Mouse (Mus musculus) ovary, postnatal 36 days (tissue): ENCODE measurements around the gene Scrn3.
A peak's percentile ranks its signal among the peaks of the same experiment; 100 is the strongest.

Source experiments
- DNase-seq: peaks from one replicate; pipeline ENCODE4 v3.0.0; 2022; ENCODE audit warnings: low spot score, mixed read lengths

Scrn3 gene

GRCm38 (mm10) chr2:73275261-73276040 lies 37.0 kb upstream of the Scrn3 start:
- no peak for DNase-seq

GRCm38 (mm10) chr2:73276141-73276571 lies 36.2 kb upstream of the Scrn3 start:
- no peak for DNase-seq

- no peak for DNase-seq
These were observed 35.2 kb upstream of the Scrn3 start for GRCm38 (mm10) chr2:73277021-73277708.

GRCm38 (mm10) chr2:73277709-73278075 lies 34.7 kb upstream of the Scrn3 start:
- no peak for DNase-seq

DNA sequence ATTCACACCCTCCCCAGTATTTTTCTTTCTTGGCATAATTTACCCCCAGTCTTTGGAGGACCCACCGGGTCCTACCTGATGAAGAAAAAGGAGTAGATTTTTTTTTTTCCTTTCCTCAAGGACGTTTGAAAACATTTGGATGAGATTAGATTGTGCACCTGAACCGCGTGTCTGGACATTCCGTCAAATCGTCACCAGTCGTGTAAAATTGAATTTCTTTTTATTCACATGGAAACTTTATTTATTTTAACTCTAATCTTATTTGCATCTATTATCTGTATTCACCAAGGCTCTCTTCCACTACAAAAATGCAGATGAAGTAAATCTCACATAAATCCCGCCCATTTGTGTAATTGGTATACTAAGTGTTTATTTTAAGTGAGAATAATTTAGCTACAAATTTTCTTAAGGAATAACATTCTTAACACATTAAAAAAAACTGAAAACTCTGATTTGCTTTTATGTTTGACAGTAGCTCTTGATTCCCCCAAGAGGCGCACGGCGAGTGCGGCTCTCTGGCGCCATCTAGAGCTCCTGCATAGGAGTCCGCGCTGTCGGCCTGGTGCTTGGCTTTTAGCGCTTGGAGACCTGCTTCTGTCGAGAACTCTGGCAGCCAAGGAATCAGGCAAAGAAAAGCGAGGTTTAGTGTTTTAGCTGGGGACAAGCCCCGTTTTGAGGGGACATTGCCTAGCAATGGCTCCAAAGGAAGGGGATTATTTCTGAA lies 34.1 kb upstream of the Scrn3 start:
- peak; percentile 86 for DNase-seq

GRCm38 (mm10) chr2:73278869-73279268 lies 33.5 kb upstream of the Scrn3 start:
- DNase-seq: no peak

DNA sequence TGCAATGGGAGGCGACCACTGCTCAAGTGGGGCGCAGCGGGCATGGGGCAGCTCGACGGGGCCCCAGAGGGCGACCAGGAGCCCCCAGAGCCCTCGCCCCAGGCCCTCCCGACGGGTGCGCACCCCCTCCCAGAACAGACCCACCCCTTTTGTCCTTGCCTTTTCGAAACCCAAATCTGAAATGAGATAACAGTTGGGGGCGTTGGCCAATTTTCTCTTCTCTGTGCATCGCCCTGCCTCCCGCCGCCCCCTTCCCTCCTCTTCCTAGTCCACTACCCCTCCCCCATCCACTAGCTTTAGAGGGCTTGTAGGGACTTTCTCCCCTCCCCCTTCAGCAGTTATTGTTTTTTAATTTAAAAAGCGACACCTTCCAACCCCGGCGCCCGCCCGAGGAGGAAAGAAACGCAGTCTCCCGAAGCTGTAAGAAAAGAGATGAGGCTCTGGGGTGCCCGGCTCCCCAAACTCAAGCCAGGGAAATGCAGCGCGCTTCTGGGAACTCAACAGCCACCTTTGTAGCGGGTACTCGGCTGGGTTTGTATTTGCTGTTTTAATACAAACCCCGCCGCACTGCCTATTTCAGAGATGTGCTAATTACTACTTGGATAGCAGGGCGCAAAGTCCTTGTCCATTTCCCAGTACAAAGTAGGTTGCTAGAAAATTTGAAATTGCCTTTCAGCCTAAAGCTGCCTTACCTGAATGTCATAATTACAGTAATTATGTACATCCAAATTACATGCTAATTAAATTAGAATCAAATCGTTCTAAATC lies 32.9 kb upstream of the Scrn3 start:
- DNase-seq: no peak

- DNase-seq: no peak
These were observed 31.9 kb upstream of the Scrn3 start for GRCm38 (mm10) chr2:73280356-73281047.

DNA sequence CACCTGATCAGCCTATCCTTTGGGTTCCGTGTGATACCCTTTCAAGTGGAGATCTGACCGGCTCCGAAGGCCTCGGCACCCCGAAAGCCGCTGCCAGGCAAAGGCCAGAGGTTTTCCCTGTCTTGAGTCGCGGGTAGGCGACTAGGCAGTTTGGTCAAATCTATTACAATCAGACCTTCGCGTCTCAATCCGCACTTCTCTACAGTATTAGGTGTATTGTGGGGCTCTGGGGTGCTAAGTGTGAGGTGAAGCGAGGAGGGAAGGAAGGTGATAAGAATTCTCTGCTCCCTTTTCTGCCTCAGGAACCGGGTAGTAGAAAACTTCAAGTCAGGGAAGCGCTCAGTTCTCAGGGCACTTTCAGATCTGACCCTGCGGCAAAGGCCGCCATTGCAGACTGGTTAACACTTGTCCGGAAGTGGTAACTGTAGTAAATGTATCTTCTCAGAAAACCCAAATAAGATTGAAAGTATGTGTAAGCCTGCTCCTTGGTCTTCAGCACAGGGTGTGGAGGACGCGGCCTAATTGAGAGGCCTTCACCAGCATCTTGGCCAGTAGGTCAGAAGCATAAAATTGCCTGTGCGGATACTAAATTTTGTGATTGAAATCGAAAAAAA lies 31.2 kb upstream of the Scrn3 start:
- no peak for DNase-seq

- DNase-seq: no peak
These were observed 30.7 kb upstream of the Scrn3 start for GRCm38 (mm10) chr2:73281707-73282106.

DNA sequence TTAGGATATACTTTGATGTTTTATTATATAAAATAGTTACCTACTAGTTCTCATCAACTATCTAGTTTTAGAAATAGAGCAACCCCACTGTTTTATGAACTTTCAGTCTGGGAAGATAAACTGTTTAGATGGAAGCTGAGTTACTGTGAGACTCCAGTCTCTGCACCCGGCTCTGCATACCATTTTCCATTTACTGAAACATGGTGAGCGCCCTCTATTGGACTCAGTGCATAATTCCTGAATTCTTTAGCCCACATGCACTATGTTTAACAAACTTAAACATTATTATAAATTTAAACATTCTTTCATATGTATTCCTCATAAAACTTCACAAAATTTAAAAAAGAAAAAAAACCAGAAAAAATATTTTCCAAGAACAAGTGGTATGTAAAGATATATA lies 26.8 kb upstream of the Scrn3 start:
- no peak for DNase-seq

- DNase-seq: no peak
These were observed 21.3 kb upstream of the Scrn3 start for GRCm38 (mm10) chr2:73291130-73291529.

- DNase-seq: no peak
These were observed 17.4 kb upstream of the Scrn3 start for GRCm38 (mm10) chr2:73295023-73295422.

- no peak for DNase-seq
These were observed 14.2 kb upstream of the Scrn3 start for GRCm38 (mm10) chr2:73298154-73298553.

GRCm38 (mm10) chr2:73298841-73299240 lies 13.6 kb upstream of the Scrn3 start:
- no peak for DNase-seq

DNA sequence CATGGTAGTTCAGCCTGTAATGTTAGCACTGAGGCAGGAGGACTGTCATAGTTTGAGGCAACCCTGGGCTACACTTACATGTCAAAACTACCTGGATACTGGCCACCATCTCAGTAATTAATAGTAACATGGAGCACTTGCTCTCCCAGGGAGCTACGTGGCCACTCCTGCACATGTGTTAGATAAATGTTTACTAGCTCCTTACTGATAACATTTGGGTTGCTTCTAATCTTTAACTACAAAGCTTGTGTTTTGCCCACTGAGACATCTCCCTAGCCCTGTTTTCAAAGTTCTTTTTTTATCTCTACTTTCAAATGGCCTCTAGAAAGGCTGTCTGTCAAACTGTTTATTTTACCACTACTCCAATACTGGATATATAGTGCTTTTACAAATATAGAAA lies 10.4 kb upstream of the Scrn3 start:
- no peak for DNase-seq

GRCm38 (mm10) chr2:73302722-73303121 lies 9.7 kb upstream of the Scrn3 start:
- no peak for DNase-seq

GRCm38 (mm10) chr2:73304506-73304905 lies 7.9 kb upstream of the Scrn3 start:
- DNase-seq: no peak

DNA sequence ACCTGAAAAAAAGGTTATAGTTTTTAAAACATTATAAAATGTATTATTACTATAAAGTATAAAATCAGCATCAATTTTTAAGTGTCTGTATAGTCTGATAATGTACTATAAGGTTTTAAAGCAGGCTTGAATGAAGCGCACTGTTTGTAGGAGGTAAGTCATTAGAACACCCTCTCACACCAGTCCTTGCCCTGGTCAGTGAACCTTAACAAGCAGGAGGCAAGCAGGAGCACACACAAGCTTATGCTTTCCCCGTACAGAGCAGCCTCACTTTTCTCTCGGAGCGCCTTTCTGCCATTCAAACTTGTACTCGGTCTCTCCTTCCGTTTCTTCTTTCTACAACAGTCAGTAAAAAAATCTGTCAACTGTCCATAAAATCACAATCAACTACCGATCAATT lies 6.4 kb upstream of the Scrn3 start:
- no peak for DNase-seq

DNA sequence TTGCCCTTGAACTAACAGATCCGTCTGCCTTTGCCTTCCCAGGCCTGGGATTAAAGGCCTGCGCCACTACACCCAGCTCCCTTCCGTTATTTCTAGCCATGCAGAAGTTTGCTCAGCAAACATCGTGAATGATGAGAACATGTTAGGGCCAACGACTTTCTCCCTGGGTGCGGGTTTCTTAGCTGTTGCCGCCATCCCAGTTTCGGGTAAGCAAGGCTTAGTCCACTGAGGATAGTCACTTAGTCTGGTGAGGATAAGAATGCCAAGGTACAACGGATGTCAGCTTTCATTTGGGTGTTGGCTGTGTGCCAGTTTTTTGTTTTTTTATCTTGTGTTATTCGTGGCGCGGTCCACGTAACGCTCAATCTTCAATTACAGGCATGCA lies 708 bp downstream of the Scrn3 start:
- DNase-seq: peak; percentile 42

DNA sequence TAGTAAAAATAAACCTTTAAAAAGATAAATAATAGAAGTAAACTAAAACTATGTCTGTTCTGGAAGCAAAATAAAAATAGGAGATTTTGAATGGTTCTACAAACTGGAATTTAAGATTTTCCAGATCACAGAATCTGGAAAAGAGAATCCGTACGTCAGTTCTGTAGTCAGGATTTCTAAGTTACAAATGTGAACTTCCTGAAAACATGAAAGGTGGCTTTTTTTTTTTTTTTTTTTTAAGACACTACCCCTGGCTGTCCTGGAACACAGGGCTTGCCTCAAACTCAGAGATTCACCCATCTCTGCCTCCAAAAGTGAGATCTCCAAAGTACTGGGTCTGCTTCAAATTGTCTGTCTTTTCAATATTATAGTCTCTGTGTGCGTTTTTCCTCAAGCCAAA lies 1.9 kb downstream of the Scrn3 start:
- DNase-seq: no peak
